Mouse (Mus musculus) cerebellum, postnatal 14 days (tissue): ENCODE results near the gene Rad21l.

Experiments
- DNase-seq, 2 experiments: peaks; one replicate each; pipeline ENCODE4 v3.0.0; 2021; ENCODE audit warnings: mixed read lengths in 2 of 2

Gene Rad21l

GRCm38 (mm10) chr2:151668433-151668832 is at the start of gene Rad21l:
Gene Rad21l, minus strand, starts transcription at chr2:151668533.
- no peak for DNase-seq

GRCm38 (mm10) chr2:151716318-151717055 is 48.2 kb upstream of the Rad21l start:
- no peak for DNase-seq

- DNase-seq: no peak
Measured at GRCm38 (mm10) chr2:151715526-151715925, 47.2 kb upstream of the Rad21l start.

GRCm38 (mm10) chr2:151712647-151713046 is 44.3 kb upstream of the Rad21l start:
- no peak for DNase-seq

GRCm38 (mm10) chr2:151702851-151703190 is 34.5 kb upstream of the Rad21l start:
- peak in 1 of 2 experiments; percentile 25 for DNase-seq

GRCm38 (mm10) chr2:151702146-151702850 is 34.0 kb upstream of the Rad21l start:
- peak; percentile 46 to 63 for DNase-seq

GRCm38 (mm10) chr2:151701231-151702145 is 33.2 kb upstream of the Rad21l start, which contains the start of gene Tmem74b:
Gene Tmem74b, plus strand, starts transcription at chr2:151702008.
- peak; percentile 33 to 46 for DNase-seq

- DNase-seq: no peak
Measured at GRCm38 (mm10) chr2:151682976-151683375, 14.6 kb upstream of the Rad21l start.

- DNase-seq: peak; percentile 66 to 71
Measured at GRCm38 (mm10) chr2:151682357-151682756, 14.0 kb upstream of the Rad21l start.

GRCm38 (mm10) chr2:151676234-151676633 is 7.9 kb upstream of the Rad21l start:
- peak; percentile 37 to 42 for DNase-seq

- DNase-seq: peak; percentile 51 to 57
Measured at GRCm38 (mm10) chr2:151670968-151671329, 2.6 kb upstream of the Rad21l start.

GRCm38 (mm10) chr2:151670026-151670967 is 2.0 kb upstream of the Rad21l start:
- DNase-seq: no peak

GRCm38 (mm10) chr2:151652053-151652452 is 16.3 kb downstream of the Rad21l start:
- DNase-seq: no peak

GRCm38 (mm10) chr2:151636015-151636402 is 32.3 kb downstream of the Rad21l start:
- DNase-seq: no peak

- DNase-seq: peak; percentile 42 to 45
Measured at GRCm38 (mm10) chr2:151635362-151636014, 32.8 kb downstream of the Rad21l start.

- DNase-seq: no peak
Measured at GRCm38 (mm10) chr2:151634903-151635302, 33.4 kb downstream of the Rad21l start.

GRCm38 (mm10) chr2:151632982-151633381 is 35.4 kb downstream of the Rad21l start:
- DNase-seq: no peak

- DNase-seq: peak; percentile 80 to 81
Measured at GRCm38 (mm10) chr2:151632159-151632814, 36.0 kb downstream of the Rad21l start, which contains the start of gene Snph. Gene Snph, minus strand, starts transcription at chr2:151632593.

GRCm38 (mm10) chr2:151631406-151632158 is 36.8 kb downstream of the Rad21l start:
- DNase-seq: no peak

- no peak for DNase-seq
Measured at GRCm38 (mm10) chr2:151629310-151629709, 39.0 kb downstream of the Rad21l start.
